Mouse (Mus musculus) heart, postnatal 14 days (tissue): ENCODE results near the gene Kcnip4. TPM values are rescaled to one million over a fixed set of nuclear protein-coding genes. Genes with fewer than 3 reads are reported as not detected.

ENCODE experiments used
- DNase-seq, 2 experiments: peaks; one replicate each; pipeline ENCODE4 v3.0.0; 2021 to 2022
- intact Hi-C: fragments of 180-260 bp; cut with DNase I; formaldehyde crosslinking; loops from one replicate; pipeline ENCODE4 v1.15.1; 2025
- total RNA-seq, 2 experiments: library from RNA; stranded (reverse); gene quantifications; 2 replicates each; pipeline ENCODE4 v1.2.3; 2021

The Kcnip4 gene
- total RNA-seq, 2 experiments from 2014 or later, result 0.10 to 0.38 TPM

DNA sequence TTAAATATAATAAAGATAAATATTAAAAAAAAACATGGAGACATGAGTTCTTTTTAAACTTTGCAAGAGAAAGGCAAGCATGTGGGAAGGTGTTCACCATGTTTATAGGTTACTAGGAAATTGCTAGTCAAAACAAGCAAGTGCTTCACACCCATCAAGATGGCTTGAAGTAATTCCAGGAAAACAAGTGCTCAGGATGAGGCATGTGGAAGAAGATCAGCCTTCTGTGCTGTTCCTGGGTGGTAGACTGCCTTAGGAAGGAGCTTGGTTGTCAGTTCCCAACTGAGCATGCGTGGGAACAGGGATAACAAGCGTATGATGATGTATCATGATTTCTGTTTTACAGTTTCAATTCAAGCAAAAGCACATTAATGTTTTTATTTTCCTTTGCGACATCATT lies 891.1 kb downstream of the Kcnip4 start:
- no peak for DNase-seq
- intact Hi-C loops, result no loop called here

DNA sequence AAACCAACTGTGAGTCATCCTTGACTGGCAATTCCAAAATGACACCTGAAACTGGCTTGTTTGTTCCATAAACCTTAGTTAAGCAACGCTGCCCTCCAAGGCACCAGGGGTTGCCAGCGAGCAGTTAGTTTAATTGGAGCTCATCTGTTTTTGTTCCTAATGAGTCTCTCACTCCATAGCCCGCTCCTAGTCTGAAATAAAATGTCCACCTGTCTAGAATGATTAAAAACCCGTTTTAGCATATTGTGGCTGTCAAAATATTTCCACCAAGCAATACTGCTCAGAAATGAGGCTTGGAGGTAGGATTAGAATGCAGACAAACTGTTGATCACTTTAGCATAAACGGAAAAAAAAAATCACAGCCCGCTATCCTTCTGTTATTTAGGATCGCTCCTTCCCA lies 901.3 kb downstream of the Kcnip4 start:
- intact Hi-C loops, result no loop called here
- no peak for DNase-seq

DNA sequence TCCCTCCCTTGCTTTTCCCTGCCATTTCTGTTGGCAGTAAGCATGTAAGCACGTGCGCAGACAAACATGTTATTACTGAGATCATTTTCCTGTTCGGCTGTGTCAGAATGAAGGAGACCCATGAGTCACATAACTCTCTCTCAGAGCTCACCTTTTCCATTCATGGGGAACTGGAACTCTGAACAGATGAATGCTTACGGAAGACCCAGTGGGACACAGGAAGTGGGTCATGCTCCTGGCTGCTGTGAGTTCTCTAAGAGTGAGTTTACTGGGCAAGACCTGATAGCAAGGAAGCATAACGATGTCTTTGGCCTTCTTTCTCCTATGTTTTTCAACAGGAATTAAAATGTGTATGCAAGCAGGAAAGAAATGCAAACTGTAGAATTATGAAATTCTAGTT lies 917.8 kb downstream of the Kcnip4 start:
- intact Hi-C loops, result no loop called here
- DNase-seq, result no peak

DNA sequence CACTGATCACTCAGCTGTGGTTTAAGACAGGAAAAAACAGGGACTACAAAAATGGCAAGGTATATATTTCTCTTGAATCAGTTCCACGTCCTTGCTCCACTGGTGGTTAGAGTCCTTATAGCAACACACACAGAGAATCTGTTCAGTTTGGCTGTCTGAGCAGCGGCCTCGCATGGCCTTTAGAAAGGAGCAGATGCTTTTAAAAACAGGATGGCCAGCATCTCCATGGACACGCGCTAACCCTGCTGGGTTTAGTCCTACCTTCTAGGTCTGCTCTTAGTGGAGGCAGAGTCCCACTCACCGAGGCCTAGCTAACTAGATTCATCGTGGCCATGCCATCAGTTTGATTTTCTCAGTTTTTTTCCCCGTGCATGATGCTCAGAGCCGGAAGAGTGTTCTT lies 918.4 kb downstream of the Kcnip4 start:
- no peak for DNase-seq
- intact Hi-C loops, result no loop called here

DNA sequence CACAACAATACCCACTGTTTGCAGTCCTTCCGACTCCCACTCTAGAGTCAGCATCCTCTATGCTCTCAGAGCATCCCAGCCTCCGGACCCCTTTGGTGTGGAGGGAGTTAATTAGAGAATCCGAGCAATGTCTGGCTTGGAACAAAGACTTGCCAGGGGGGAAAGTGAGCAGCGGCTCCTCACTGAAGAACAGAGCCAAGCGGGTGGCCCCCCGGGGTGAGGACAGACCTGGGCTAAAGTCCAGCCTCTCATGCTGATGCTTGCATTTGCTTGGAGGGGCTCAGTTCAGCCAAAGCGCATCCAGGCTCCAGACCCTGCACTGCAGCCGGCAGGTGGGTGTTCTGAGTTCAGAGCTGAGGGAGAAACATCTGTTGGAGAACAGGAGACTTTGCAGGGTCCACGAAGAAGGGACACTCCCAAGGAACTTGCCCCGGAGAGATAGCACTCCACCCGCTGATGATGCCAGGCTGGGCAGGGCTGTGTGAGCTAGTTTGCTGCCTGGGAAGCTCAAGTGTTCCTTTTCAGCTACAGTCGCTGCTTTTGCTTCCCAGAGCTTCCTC lies 925.1 kb downstream of the Kcnip4 start:
- intact Hi-C loops, result no loop called here
- DNase-seq, result no peak

DNA sequence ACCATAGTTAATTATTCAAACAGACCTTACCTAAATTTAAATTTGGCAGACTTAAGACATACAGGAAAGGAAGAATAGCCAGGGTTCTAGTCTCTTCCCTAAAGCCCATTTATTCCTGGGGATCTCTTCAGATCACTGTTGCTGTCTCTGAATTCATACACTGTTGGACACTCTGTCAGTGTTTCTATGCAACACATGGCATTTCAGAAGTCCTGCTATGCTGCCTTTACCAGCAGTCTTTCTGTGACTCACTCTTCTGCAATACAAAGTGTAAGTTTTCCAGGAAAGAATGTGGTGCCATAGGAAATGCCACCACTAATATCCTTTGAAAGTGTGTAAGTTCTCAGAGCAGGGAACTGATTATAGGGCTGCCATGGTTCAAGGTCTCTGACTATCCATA lies 936.7 kb downstream of the Kcnip4 start:
- DNase-seq, result no peak
- intact Hi-C loops, result no loop called here

DNA sequence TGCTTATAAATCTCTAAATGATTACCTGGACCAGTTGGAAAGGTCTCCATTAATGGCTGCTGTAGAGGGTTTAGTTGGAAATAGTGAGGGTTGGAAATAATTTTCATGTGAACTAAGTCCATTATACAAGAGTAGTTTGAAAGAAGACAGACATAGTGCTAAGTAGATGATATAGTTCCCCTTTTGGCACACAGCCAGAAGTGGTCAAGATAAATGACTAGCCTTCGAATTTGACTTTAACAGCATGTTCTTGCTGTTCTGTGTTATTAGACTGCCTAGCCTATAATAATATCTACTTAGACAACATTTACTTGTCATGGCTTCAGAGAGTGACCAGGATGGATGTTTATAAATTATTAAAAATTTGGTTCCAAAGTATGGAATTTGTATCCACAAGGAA lies 941.3 kb downstream of the Kcnip4 start:
- intact Hi-C loops, result no loop called here
- no peak for DNase-seq

DNA sequence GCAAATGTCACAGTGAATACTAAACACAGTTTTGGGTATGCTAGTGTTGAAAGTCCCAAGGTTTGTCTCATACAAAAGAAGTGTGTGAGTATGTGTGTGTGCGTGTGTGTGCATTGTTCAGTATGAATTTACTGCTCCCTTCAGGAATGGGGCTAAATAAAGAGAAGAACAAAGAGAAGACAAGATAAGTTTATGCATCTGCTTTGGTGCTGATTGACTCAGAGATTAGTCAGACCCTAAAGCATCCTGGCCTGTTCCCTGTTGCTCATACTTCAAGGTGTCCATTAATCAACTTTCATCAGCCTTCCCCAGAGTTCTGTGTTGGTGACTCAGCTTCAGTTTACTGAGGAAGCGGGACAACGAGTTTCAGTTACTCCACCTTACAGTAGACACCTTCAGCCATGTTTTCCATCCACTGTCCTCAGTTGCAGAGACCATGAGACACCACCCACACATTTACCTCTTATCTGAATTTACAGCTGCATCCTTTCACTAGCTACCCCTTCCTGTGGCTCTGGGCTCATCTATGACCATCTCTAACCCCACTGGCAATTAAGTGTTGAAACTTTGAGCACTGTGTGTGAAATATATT lies 960.6 kb downstream of the Kcnip4 start:
- no peak for DNase-seq
- intact Hi-C loops, result no loop called here

DNA sequence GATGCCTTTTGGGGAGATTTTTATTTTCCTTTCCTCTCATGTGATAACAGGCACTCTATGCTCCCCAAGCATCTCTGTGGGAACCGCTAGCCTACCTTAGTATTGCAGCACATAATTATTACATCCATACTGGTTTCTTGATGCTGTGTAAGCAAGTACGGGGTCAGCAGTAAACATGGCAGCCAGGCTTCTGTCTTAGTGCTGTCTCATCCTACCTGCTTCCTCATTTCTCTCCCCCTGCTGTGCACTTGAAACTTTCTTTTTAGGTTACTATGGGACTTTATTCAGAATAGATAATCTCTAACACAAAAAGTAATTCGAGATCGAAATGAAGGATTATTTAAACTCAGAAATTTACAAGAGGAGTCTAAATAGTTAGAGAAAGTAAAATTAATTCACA lies 973.0 kb downstream of the Kcnip4 start:
- intact Hi-C loops, result no loop called here
- DNase-seq, result no peak

DNA sequence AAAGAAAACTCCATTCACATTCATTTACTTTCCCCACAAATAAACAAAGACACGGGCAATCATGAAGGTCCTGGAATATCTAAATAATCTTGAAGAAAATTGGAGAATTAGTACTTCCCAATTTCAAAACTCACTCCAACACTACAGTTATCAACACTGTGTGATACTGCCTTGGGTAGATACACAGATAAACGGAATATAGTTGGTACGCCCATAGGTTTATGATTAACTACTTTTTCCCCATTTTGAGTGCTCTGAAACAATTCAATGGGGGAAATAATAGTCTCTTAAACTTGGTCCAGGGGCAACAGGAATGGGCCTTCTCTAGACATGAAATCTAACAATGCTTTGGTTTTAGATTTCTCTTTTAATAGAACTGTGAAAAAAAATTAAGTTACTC lies 978.9 kb downstream of the Kcnip4 start:
- no peak for DNase-seq
- intact Hi-C loops, result no loop called here

DNA sequence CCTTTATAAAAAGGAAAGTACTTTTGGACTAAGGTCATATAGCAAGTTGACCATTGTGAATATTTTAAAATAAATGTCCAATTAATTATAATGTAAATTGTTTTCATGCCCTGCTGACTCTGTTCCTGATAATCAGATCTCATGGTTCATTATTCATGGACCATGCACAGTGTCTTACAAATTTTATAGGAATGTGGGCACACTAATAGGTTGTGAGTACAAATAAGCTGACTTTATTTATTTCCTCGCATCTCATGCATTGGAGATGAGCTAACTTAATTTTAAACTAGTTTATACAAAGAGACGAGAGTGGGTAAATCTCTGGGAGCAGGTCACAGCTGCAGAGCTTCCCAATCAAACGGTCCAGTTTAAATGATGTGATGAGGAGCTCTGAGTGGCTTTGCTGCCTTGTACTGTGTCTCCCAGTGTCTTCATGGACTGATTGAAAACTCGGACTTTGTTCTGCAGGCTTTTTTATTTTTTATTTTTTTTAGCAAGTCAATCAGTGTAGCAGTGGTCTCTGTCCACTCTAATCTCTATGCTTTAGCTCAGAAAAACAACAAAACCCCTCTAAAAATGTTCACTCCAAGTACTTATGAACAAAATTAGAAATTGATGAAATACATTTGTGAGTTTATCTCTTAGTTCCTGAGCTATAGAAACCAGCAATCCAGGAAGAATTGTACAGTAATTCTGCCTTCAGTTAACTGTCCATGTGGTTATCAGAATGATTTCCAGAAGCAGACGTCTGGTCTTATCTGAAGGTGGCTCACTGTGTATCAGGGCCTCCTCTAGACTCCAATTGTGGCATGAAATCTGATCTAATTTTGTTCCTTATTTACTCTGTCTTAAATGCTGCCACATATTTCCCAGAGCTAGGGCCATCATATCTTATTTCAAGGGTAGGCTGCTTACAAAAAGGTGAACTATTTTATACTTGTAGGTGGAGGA lies 979.6 kb downstream of the Kcnip4 start:
- no peak for DNase-seq
- intact Hi-C loops, result no loop called here

DNA sequence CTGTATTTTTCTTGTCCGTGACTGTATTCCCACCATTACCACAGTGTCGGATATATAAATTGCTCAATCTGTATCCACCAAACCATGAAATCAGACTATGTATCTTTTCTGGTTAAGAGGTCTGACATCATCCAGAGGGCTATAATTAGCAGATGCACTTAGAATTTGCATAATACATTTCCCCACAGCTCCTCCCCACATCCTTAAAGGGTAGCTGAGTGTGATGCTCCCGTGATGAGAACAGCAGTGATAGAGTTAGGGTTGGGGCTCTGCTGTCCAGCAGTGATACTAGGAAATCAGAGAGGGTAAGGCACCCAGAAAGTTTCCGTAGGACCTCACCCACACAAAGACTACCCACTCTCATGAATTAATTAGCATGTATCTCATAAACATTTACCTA lies 1006.7 kb downstream of the Kcnip4 start:
- no peak for DNase-seq
- intact Hi-C loops, result no loop called here

DNA sequence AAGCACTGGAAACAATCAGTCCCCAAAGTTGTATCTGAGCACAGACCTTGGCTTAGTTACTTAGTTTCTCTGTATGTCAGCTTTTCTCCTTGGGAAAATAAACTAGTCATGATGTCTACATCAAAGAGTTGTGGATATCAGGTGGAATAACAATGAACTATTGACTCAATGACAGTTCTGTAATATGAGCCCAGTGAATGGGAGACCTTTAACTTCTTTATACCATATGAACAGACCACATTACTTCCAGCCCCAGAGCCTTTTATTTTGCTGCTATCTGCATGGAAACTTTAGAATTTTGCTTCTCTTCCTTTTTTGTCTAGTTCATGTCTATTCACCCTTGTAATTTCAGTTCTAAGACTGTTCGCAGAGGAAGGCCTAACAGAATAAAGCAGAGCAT lies 1011.4 kb downstream of the Kcnip4 start:
- DNase-seq, result no peak
- intact Hi-C loops, result no loop called here

DNA sequence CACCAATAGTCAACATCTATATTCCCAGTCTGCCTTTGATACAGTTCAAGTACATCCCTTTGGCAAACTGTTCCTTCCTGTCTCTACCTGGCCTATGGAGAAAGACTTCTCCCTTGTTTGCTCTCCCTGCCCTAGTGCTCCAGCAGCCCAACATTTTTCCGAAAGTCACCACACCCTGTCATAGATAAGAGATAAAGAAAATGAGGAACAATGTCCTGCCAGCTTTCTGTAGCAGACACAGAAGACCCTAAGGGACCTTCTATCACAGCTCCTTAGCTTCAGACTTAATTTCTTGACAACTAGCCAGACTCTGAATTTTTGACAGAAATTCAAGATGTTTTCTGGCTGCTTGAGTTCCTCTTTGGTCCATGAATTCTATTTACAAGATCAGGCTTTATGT lies 1013.4 kb downstream of the Kcnip4 start:
- intact Hi-C loops, result no loop called here

DNA sequence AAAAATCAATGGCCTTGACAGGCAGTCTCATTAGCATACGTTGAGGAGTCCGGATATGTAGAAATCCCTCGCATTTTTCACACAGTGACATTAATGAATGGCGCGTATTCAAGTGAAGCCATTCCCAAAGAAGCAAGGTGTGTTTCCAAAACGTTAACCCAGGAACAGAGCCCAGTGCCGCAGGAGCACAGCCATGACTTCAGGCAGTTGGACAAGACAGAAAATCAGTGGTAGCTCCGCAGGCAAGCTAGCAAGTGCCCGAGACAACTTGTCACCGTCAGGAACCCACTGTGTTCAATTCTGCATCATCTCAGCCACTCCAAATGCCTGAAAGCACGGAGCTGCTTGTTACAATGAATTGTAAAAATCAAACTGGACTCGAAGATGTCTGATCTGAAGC lies 1014.5 kb downstream of the Kcnip4 start:
- DNase-seq, result no peak
- intact Hi-C loops, result no loop called here

More for the DNA sequence above, 1013.4 kb downstream of the Kcnip4 start:
- no peak for DNase-seq

DNA sequence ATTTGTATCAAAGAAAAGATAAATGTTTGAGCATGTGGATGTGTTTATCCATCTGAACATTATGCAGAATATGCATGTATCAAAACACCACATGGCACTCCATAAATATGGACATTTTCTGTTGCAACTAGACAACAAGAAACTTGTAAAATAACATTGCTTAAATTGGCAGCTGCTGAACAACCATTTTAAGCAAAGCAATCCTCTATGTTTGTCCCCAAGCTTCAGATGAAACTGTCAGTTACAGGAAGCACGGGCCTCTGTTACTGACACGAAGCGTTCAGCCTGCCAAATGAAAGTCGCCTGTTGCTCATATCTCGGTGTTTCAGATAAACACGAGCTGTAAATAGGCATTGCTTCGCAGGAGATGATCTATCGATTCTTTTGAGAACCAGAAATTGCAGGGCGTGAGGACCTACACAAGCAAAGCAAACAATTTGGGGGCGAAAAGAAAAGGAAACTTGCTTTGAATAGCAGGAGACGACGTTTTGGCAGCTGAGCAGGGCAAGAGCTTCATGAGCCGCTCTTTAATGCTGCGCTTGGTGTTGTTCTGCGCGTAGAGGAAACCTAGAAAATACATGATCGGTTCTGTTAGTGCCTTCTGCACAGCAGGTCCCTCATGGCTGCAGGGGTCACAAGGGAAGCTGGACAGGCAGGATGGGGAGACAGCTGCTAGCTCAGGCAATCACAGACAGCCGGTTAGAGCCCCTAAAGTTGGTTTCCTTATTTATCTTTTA lies 1015.3 kb downstream of the Kcnip4 start:
- peak; percentile 3 to 4 for DNase-seq
- intact Hi-C loops, result no loop called here

DNA sequence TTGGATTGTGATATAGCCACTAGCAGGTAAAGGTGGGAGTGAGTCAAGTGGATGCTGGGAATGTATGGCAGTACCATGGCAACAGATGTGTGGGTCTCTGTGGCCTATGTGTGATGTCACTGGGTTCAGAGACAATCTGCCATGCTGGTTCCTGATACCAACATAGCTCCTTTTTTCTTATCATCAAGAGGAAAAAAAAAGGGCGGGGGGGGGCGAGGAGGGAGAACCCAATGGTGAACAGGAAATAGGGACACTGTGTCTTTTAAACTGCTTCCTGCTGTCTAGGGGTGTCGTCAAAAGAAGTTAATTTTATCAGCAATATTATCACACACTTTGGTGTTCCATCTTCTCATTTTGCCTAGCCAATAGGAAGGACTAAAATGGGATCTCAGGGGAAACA lies 1021.6 kb downstream of the Kcnip4 start:
- intact Hi-C loops, result no loop called here
- no peak for DNase-seq

DNA sequence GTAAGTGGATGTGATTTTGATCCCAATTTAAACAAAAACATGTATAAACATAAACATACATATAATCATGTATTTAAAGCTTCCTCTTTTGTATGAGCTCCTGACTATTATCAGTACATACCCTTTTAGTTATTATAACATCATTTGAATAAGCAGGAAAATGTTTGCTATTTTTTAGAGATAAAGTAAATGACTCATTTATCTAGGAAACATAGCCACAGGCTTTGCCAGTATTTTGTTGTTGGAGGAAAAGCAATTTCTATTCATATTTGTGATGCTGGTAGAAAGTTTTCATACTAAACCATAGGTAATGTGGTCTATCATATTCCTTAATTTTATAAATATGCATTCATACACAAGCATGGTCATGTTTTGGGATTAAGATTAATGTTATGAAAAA lies 1022.3 kb downstream of the Kcnip4 start:
- intact Hi-C loops, result no loop called here
- no peak for DNase-seq

DNA sequence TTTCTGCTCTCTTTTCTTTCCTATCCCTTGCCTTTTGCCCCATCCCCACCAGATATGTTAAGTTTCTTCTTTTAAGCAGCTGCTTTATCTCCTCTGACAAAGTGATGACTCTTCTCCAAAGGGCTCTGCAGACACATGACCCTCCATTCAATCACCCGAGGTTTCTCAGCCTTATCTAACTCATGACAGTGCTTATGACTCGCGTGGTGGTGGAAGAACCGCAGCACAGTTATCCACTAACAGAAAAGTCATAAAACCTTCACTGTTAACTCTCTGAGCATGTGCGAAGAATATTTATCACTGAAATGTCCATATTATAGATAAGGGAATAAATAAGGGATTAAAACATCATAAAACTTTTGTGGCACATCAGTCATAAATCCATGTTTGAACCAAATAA lies 1024.5 kb downstream of the Kcnip4 start:
- no peak for DNase-seq
- intact Hi-C loops, result no loop called here

DNA sequence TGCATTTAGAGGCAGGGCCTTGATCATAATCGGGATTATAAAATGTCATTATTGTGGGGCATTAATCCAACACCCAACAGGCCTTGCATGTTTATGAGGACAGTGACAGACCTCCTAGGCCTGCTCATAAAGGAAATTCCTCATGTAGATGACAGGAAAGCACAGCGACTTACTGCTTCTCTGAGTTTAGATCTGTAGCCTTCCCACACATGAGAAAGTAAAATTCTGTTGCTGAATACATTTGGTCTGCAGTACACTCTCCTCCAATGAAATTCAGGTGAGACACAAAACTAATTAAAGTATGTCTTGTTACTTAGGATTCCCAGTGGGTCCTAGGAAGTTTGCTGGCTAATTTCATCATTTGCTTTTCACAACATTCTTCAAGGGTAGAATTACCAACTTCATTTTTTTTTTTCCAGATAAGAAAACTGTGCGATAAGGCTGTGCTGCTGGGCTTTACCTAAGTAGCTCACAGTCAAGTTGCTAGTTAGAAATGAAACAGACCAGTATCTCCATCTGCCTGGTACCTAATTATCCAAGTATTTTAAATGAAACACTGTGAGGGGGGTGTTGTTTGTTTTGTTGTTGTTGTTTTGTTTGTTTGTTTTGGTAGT lies 1033.7 kb downstream of the Kcnip4 start:
- no peak for DNase-seq
- intact Hi-C loops, result no loop called here
